Mouse (Mus musculus) cerebellum, adult 2 months (tissue): ENCODE results near the gene Pitx1.

Experiments used
- CTCF ChIP-seq: fragments of 200-500 bp; IDR thresholded peaks from 2 replicates; pipeline ENCODE4 v1.5.1; 2011; ENCODE audit warnings: low read depth, mild to moderate bottlenecking, control low read depth, low read length, moderate library complexity, borderline replicate concordance; ENCODE audit not compliant: insufficient read depth
- POLR2A ChIP-seq: fragments of 200-500 bp; IDR thresholded peaks from 2 replicates; pipeline ENCODE4 v1.6.1; 2011; ENCODE audit warnings: low read length, control low read depth, borderline replicate concordance; ENCODE audit not compliant: insufficient read depth

DNA sequence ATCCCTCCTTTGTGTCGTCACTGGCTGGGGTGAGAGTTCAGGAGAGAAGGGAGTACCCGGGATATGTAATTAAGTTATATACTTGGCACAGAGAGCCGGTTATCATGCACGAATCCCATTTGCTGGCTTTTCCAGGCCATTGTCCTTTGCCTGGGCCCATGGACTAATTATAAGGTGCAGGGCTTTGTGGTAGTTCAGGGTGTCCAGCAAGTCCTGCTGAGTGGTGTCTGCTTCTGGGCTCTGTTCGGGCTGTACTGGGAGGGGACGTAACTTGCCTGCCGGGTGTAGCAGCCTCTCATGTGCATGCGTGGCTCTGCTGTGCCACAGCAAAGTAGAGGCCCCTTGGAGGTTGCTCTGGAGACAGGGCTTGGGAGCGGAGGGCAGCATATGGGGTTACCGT, 24.5 kb upstream of the Pitx1 start:
- TF ChIP-seq CTCF (no peak), POLR2A (no peak)
